Mouse (Mus musculus) hindbrain, postnatal 0 days (tissue): ENCODE measurements around the gene Gm12184. TPM values are rescaled to one million over a fixed set of nuclear protein-coding genes. Genes with fewer than 3 reads are reported as not detected.

Experiments
- ATAC-seq: fragments of 200-750 bp; cut with Nextera tagmentation; 2 replicates; pipeline ENCODE4 v1.8.0; 2017; ENCODE audit warnings: mild to moderate bottlenecking, moderate TSS enrichment, moderate library complexity
- DNase-seq: peaks from one replicate; pipeline ENCODE4 v3.0.0-alpha.2; 2015; ENCODE audit warnings: low spot score
- H3K27ac ChIP-seq: fragments of 300-500 bp; sonication (generic); 2 replicates; pipeline ENCODE4 v1.5.1; 2014; ENCODE audit warnings: mild to moderate bottlenecking
- H3K27me3 ChIP-seq: fragments of 300-500 bp; sonication (generic); 2 replicates; pipeline ENCODE4 v1.6.1; 2014; ENCODE audit warnings: low read length, mixed read lengths; ENCODE audit not compliant: insufficient read depth
- H3K36me3 ChIP-seq: fragments of 300-500 bp; sonication (generic); 2 replicates; pipeline ENCODE4 v1.6.1; 2014; ENCODE audit warnings: low read length, mixed read lengths; ENCODE audit not compliant: insufficient read depth
- H3K4me1 ChIP-seq: fragments of 300-500 bp; sonication (generic); 2 replicates; pipeline ENCODE4 v1.6.1; 2014; ENCODE audit warnings: antibody characterized with exemption, low read length, mixed read lengths; ENCODE audit not compliant: insufficient read depth
- H3K4me2 ChIP-seq: fragments of 300-500 bp; sonication (generic); 2 replicates; pipeline ENCODE4 v1.6.1; 2014; ENCODE audit warnings: low read depth, mild to moderate bottlenecking, low read length, moderate library complexity, mixed read lengths
- H3K4me3 ChIP-seq: fragments of 300-500 bp; sonication (generic); 2 replicates; pipeline ENCODE4 v1.5.1; 2014; ENCODE audit warnings: low read length
- H3K9ac ChIP-seq: fragments of 300-500 bp; sonication (generic); replicated peaks from 2 replicates; pipeline ENCODE4 v1.6.1; 2014; ENCODE audit warnings: mild to moderate bottlenecking, low read length, moderate library complexity, mixed read lengths
- H3K9me3 ChIP-seq: fragments of 300-500 bp; sonication (generic); 2 replicates; pipeline ENCODE4 v1.6.1; 2016; ENCODE audit warnings: low read length, mixed read lengths
- CTCF ChIP-seq: IDR thresholded peaks from 2 replicates; pipeline ENCODE4 v1.5.1; 2016; ENCODE audit warnings: antibody characterized with exemption, control low read depth, low read depth
- WGBS: fragments of 180-500 bp; shearing (Covaris S2); extraction: QIAGEN DNeasy Blood & Tissue Kit; methylation state at CpG from one replicate; pipeline ENCODE4 v1.1.7; 2014; 5-methylcytosine and 5-hydroxymethylcytosine counted together
- polyA plus RNA-seq: library from polyadenylated mRNA; unstranded; fragments of >200 nt; fragmentation: Nextera tagmentation; extraction: Ambion mirVana; gene quantifications from 2 replicates; pipeline ENCODE4 v1.2.1, GENCODE M21; 2015
- total RNA-seq: library from RNA; depleted of rRNA; stranded (reverse); fragments of >200 nt; gene quantifications from 2 replicates; pipeline ENCODE4 v1.2.3, GENCODE M21; 2014

Gene Gm12184
- total and polyA plus RNA-seq, 2 experiments from 2014 or later = 6.0 to 20.1 TPM

DNA sequence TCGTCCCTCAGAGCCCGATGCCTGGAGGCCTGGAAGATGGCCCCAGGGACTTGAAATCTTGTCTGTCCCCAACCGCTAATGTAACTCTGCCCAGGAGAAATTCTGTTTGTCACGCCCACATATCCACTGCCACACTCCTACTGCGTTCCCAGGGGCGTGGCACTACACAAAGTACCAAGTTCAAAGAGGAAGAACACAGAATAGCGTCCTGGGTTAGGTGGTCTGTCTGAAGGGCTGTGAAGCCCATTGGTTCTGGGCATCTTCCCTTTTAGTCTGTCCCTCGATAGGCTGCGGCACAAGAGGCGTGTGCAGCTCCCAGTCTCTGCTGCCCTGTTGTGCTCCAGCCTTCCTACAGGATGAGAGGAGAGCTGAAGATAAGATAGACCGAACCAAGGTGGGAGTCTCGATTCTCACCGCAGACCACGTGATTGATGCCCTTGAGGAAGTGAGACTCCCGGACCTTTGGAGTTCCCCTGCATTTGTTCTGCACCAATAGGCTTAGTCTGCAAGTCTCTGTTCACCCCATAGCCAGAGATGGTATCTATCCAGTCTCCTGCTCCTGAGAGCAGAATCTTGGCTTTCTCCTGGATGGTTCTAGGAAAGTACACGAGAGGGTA lies 11.8 kb upstream of the Gm12184 start:
- Histone ChIP-seq H3K9ac (peak overlapping the region; percentile 83), H3K9me3 (no peaks in the 10 kb centered on the region), H3K36me3 (no peaks in the 10 kb centered on the region), H3K27me3 (no peaks in the 10 kb centered on the region; the same call in 1 of the 2 replicates), H3K4me2 (peak overlapping the region; percentile 95), H3K4me3 (peak overlapping the region; percentile 89), H3K27ac (peak overlapping the region; percentile 75), H3K4me1 (peaks cover 5% of the 10 kb centered on the region; the same call in 1 of the 2 replicates)
- no peak for TF ChIP-seq CTCF
- ATAC-seq (peak; percentile 42), DNase-seq (peak; percentile 44)
- 3% methylated on average over 16 of the region's 16 CpGs for WGBS

DNA sequence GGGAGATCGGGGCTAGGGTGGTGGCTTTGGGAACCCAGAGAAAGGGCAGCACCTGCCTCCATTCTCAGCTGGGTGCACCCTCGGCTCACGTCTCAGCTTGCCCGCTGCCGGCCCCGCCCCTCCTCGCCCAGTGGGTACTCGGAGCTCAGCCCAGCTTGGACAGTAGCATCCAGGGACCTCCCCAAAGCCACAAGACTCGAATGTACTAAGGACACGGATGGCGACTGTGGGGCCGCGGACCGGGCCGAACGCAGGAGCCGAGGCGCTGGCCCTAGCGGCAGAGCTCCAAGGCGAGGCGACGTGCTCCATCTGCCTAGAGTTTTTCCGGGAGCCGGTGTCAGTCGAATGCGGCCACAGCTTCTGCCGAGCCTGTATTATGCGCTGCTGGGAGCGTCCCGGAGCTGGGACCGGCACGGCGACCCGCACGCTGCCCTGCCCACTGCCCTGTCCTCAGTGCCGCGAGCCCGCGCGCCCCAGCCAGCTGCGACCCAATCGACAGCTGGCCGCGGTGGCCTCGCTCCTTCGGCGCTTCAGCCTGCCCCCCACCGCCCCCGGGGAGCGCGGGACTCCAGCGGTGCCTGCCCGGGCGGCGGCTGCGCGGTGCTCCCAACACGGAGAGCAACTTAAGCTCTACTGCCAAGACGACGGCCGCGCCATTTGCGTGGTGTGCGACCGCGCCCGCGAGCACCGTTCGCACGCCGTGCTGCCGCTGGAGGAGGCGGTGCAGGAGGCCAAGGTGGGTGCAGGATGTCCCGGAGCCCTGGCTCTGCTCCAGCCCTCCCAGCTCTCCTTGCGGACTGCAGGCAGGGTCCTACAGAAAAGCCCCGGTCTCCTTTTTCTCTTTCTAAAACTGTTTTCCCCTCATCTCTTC lies 11.1 kb upstream of the Gm12184 start:
- peak; percentile 53 for ATAC-seq
- no peaks in the 10 kb centered on the region for H3K36me3 ChIP-seq
- TF ChIP-seq CTCF = no peak
- peak overlapping the region; percentile 75 for H3K27ac ChIP-seq
- H3K9ac ChIP-seq = peak overlapping the region; percentile 83
- H3K4me3 ChIP-seq = peak overlapping the region; percentile 89
- H3K27me3 ChIP-seq = no peaks in the 10 kb centered on the region; the same call in 1 of the 2 replicates
- peak overlapping the region; percentile 95 for H3K4me2 ChIP-seq
- WGBS = under 1% methylated on average over 76 of the region's 77 CpGs
- DNase-seq = peak; percentile 58
- H3K4me1 ChIP-seq = peaks cover 5% of the 10 kb centered on the region; the same call in 1 of the 2 replicates
- no peaks in the 10 kb centered on the region for H3K9me3 ChIP-seq

DNA sequence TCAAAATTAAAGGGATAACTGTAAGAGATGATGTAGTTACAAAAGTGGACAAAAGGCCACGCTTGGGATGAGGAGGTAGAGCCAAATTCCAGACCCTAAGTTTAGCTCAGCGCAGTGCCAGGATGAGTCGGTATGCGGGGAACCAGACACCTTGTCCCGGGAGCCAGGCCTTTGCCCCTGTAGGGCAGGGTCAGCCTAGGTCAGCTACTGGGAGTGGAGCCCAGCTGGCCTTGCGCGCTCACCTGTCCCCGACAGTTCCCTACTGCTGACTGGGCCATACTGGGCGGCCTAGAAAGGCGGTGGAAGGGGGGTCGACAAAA lies 10.5 kb upstream of the Gm12184 start:
- no peak for TF ChIP-seq CTCF
- 13% methylated on average over 11 of the region's 11 CpGs for WGBS

DNA sequence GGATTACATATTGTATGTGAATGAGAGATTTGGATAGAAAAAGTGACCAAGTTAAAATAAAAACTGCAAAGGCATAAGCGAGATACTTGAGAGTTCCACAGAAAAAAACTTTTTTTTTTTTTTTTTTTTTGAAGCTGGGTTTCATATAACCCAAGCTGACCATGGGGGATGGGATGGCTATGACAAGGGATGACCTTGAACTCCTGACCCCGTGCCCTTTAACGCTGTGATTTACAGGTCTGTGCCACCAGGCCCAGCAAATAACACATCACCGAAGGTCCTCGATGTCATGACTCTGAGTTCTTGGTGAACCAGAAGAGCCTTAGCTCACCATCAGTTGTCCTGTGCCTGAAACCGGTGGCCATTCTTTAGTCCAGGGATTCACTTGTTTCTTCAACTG lies 9.5 kb upstream of the Gm12184 start:
- peaks cover 5% of the 10 kb centered on the region; the same call in 1 of the 2 replicates for H3K4me1 ChIP-seq
- H3K27me3 ChIP-seq = no peaks in the 10 kb centered on the region
- H3K4me2 ChIP-seq = no peak overlapping the region
- WGBS = 77% methylated on average over 6 of the region's 6 CpGs
- DNase-seq (no peak), ATAC-seq (no peak)
- H3K9ac ChIP-seq = no peak overlapping the region
- no peak overlapping the region for H3K27ac ChIP-seq
- no peaks in the 10 kb centered on the region for H3K36me3 ChIP-seq
- H3K4me3 ChIP-seq = no peak overlapping the region
- no peak for TF ChIP-seq CTCF
- H3K9me3 ChIP-seq = no peaks in the 10 kb centered on the region

More for the DNA sequence above, 10.5 kb upstream of the Gm12184 start:
- no peaks in the 10 kb centered on the region for H3K9me3 ChIP-seq
- H3K36me3 ChIP-seq = no peaks in the 10 kb centered on the region
- ATAC-seq (no peak), DNase-seq (no peak)
- peak overlapping the region; percentile 95 for H3K4me2 ChIP-seq
- peak overlapping the region; percentile 83 for H3K9ac ChIP-seq
- peaks cover 5% of the 10 kb centered on the region; the same call in 1 of the 2 replicates for H3K4me1 ChIP-seq
- H3K27ac ChIP-seq = peak overlapping the region; percentile 75; the same call in 1 of the 2 replicates
- no peaks in the 10 kb centered on the region for H3K27me3 ChIP-seq
- H3K4me3 ChIP-seq = peak overlapping the region; percentile 89

DNA sequence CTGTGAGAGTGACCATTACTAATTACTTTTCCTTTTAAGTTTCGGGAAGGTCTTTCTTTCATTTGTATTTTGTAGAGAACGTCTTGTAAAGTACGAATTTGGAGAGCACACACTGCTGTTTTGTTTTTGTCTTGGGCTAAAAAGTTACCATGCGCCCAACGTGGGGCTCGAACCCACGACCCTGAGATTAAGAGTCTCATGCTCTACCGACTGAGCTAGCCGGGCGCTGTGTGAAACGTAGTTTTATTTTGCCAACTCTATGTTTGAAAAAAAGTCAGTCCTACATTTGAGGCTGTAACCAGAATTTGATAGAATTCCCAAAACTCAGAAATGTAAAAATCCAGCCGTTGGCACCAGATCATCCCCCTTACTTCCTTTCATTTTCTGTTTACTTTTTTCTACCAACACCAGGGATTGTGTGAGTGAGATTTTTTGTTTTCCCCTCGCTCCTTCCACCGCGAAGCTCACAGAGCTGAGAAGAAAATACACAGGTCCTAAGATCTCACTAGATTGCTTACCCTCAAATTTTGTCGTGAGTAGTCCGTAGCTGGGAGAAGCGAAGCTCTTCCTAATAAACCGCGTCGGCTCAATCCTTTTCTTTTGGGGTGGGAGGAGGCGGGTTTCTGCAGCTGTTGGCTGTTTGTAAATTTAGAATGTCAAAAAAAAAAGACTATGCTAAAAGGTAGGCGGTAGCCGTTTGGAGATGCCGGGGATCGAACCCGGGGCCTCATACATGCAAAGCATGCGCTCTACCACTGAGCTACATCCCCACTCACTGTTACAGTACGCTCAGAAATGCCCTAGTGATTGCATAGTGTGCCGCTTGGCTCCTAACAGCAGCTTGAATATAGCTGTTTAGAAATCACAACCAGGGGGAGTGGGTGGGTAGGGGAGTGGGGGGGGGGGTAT lies 7.5 kb upstream of the Gm12184 start:
- TF ChIP-seq CTCF = 0 out of 2 replicates have a peak, but pooled peaks have one; percentile 8
- Histone ChIP-seq H3K9me3 (no peaks in the 10 kb centered on the region), H3K4me2 (peak overlapping the region; percentile 60), H3K9ac (peak overlapping the region; percentile 56), H3K27ac (peak overlapping the region; percentile 71), H3K4me1 (peaks cover 5% of the 10 kb centered on the region; the same call in 1 of the 2 replicates), H3K4me3 (peak overlapping the region; percentile 62), H3K36me3 (no peaks in the 10 kb centered on the region), H3K27me3 (no peaks in the 10 kb centered on the region)
- ATAC-seq = peak; percentile 88
- 0% methylated on average over 30 of the region's 30 CpGs for WGBS
- peak; percentile 92 for DNase-seq

DNA sequence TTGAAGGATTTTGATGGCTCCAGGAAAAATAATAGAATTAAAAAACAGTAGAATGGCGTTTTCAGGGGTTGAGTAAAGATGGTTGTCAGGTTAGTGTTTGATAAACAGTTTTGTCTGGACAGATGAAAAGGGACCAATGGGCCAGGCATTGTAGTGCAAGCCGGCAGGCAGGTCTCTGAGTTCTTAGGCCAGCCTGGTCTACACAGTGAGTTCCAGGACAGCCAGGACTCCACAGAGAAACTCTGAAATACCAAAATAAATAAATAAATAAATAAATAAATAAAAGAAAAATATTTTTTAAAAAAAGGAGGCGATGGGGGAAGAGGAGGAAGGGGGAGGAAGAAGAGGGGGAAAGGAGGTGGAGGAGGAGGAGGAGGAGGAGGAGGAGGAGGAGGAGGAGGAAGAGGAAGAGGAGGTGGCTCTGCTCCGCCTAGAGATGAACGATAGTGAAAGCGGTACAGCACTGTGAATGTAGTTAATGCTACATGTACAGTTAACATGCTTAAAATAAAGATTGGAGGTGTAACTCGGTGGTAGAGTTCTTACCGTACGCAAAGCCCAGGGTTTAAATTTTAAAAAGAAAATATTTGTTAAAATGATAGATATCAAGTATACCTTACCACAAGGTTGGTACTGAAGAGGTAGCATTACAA lies 6.7 kb upstream of the Gm12184 start:
- Histone ChIP-seq H3K9me3 (no peaks in the 10 kb centered on the region), H3K4me1 (0 out of 2 replicates have a peak, but pooled peaks cover 2% of the 10 kb centered on the region), H3K9ac (no peak overlapping the region), H3K27me3 (no peaks in the 10 kb centered on the region), H3K36me3 (no peaks in the 10 kb centered on the region), H3K4me2 (peak overlapping the region; percentile 60), H3K4me3 (peak overlapping the region; percentile 62), H3K27ac (no peak overlapping the region)
- ATAC-seq (no peak), DNase-seq (no peak)
- 33% methylated on average over 9 of the region's 9 CpGs for WGBS
- TF ChIP-seq CTCF = no peak
